Mouse (Mus musculus) heart, embryonic 14.5 days (tissue): ENCODE measurements at regions not wholly inside any gene's neighbourhood (a gene's known extent, or its start where the extent isn't known, plus 50 kb on each side); places are given as distances from the start of the nearest gene placed in this dataset.

Experiments used
- ATAC-seq: fragments of 200-750 bp; cut with Nextera tagmentation; 2 replicates; pipeline ENCODE4 v1.8.0; 2017; ENCODE audit warnings: low read depth, moderate TSS enrichment; ENCODE audit not compliant: insufficient number of reproducible peaks, insufficient read depth, low FRiP score
- H3K27ac ChIP-seq, 2 experiments: fragments of 200-500 bp in 1 of 2; fragments of 300-500 bp in 1 of 2; sonication (generic) in 1 of 2; replicated peaks in 1 of 2; 2 replicates each; pipeline ENCODE4 v1.5.1; 2012 to 2014; ENCODE audit warnings: low read depth in 2 of 2, low read length in 2 of 2, control low read depth in 1 of 2, mild to moderate bottlenecking in 1 of 2, mixed read lengths in 1 of 2; ENCODE audit not compliant: control insufficient read depth in 1 of 2, insufficient read depth in 1 of 2
- H3K27me3 ChIP-seq: fragments of 300-500 bp; sonication (generic); 2 replicates; pipeline ENCODE4 v1.6.1; 2014; ENCODE audit warnings: mild to moderate bottlenecking, low read length, control low read depth; ENCODE audit not compliant: control insufficient read depth, insufficient read depth
- H3K36me3 ChIP-seq: fragments of 300-500 bp; sonication (generic); 2 replicates; pipeline ENCODE4 v1.6.1; 2014; ENCODE audit warnings: mild to moderate bottlenecking, control low read depth, low read length, mixed read lengths; ENCODE audit not compliant: control insufficient read depth, insufficient read depth
- H3K4me1 ChIP-seq, 2 experiments: fragments of 200-500 bp in 1 of 2; fragments of 300-500 bp in 1 of 2; sonication (generic) in 1 of 2; 2 replicates each; pipeline ENCODE4 v1.6.1; 2012 to 2014; ENCODE audit warnings: low read length in 2 of 2, control low read depth in 1 of 2, mixed read lengths in 1 of 2; ENCODE audit not compliant: control insufficient read depth in 2 of 2, insufficient read depth in 2 of 2
- H3K4me2 ChIP-seq: fragments of 300-500 bp; sonication (generic); 2 replicates; pipeline ENCODE4 v1.6.1; 2014; ENCODE audit warnings: mild to moderate bottlenecking, low read length
- H3K4me3 ChIP-seq, 2 experiments: fragments of 200-500 bp in 1 of 2; fragments of 300-500 bp in 1 of 2; sonication (generic) in 1 of 2; 2 replicates each; pipeline ENCODE4 v1.5.1; 2012 to 2014; ENCODE audit warnings: low read length in 2 of 2, mild to moderate bottlenecking in 2 of 2, control low read depth in 1 of 2, low read depth in 1 of 2, moderate library complexity in 1 of 2; ENCODE audit not compliant: control insufficient read depth in 1 of 2, insufficient read depth in 1 of 2
- H3K9ac ChIP-seq: fragments of 300-500 bp; sonication (generic); 2 replicates; pipeline ENCODE4 v1.6.1; 2014; ENCODE audit warnings: mild to moderate bottlenecking, low read length
- H3K9me3 ChIP-seq: fragments of 300-500 bp; sonication (generic); 2 replicates; pipeline ENCODE4 v1.6.1; 2016; ENCODE audit warnings: low read length, control low read depth; ENCODE audit not compliant: control insufficient read depth
- WGBS: fragments of 180-500 bp; shearing (Covaris S2); extraction: QIAGEN DNeasy Blood & Tissue Kit; methylation state at CpG from one replicate; pipeline ENCODE4 v1.1.7; 2014; 5-methylcytosine and 5-hydroxymethylcytosine counted together

GRCm38 (mm10) chr13:29023486-29023885, 70.0 kb upstream of the Sox4 start:
- H3K9ac ChIP-seq, result no peak overlapping the region
- no peak overlapping the region for H3K4me2 ChIP-seq
- no peaks in the 10 kb centered on the region for H3K9me3 ChIP-seq
- H3K27me3 ChIP-seq, result no peaks in the 10 kb centered on the region
- no peak overlapping the region for H3K4me3 ChIP-seq
- H3K4me1 ChIP-seq, result 0 out of 4 replicates have a peak, but pooled peaks cover 0 to 4% of the 10 kb centered on the region in 2 experiments
- no peak for ATAC-seq
- WGBS, result 89% methylated on average over 1 of the region's 1 CpGs
- H3K36me3 ChIP-seq, result no peaks in the 10 kb centered on the region
- H3K27ac ChIP-seq, result no peak overlapping the region

GRCm38 (mm10) chr13:29019839-29020238, 66.3 kb upstream of the Sox4 start:
- Histone ChIP-seq H3K9ac (no peak overlapping the region), H3K9me3 (no peaks in the 10 kb centered on the region), H3K4me1 (0 out of 4 replicates have a peak, but pooled peaks cover 0 to 4% of the 10 kb centered on the region in 2 experiments), H3K27me3 (no peaks in the 10 kb centered on the region), H3K4me2 (no peak overlapping the region), H3K4me3 (no peak overlapping the region), H3K36me3 (no peaks in the 10 kb centered on the region), H3K27ac (no peak overlapping the region)
- no peak for ATAC-seq
- 93% methylated on average over 3 of the region's 3 CpGs for WGBS

GRCm38 (mm10) chr13:29016145-29016651, 62.7 kb upstream of the Sox4 start:
- H3K4me1 ChIP-seq, result peaks cover 4 to 11% of the 10 kb centered on the region in 2 experiments; a peak in 2 of 4 replicates
- ATAC-seq, result no peak
- no peaks in the 10 kb centered on the region for H3K27me3 ChIP-seq
- H3K4me3 ChIP-seq, result no peak overlapping the region
- no peaks in the 10 kb centered on the region for H3K36me3 ChIP-seq
- no peak overlapping the region for H3K9ac ChIP-seq
- 87% methylated on average over 25 of the region's 25 CpGs for WGBS
- no peaks in the 10 kb centered on the region for H3K9me3 ChIP-seq
- H3K27ac ChIP-seq, result no peak overlapping the region
- H3K4me2 ChIP-seq, result no peak overlapping the region

- H3K4me1 ChIP-seq, result peaks cover 4 to 11% of the 10 kb centered on the region in 2 experiments; a peak in 2 of 4 replicates
- no peak overlapping the region for H3K4me2 ChIP-seq
- H3K36me3 ChIP-seq, result no peaks in the 10 kb centered on the region
- WGBS, result 69% methylated on average over 9 of the region's 9 CpGs
- H3K27ac ChIP-seq, result no peak overlapping the region
- no peak overlapping the region for H3K4me3 ChIP-seq
- H3K27me3 ChIP-seq, result no peaks in the 10 kb centered on the region
- no peak overlapping the region for H3K9ac ChIP-seq
- no peaks in the 10 kb centered on the region for H3K9me3 ChIP-seq
- ATAC-seq, result no peak
Observed at GRCm38 (mm10) chr13:29015605-29015994, 62.1 kb upstream of the Sox4 start.

GRCm38 (mm10) chr13:29014827-29015604, 61.5 kb upstream of the Sox4 start:
- H3K4me3 ChIP-seq, result no peak overlapping the region
- H3K4me1 ChIP-seq, result peaks cover 4 to 11% of the 10 kb centered on the region in 2 experiments; a peak in 2 of 4 replicates
- no peak for ATAC-seq
- H3K27ac ChIP-seq, result no peak overlapping the region
- H3K27me3 ChIP-seq, result no peaks in the 10 kb centered on the region
- H3K36me3 ChIP-seq, result no peaks in the 10 kb centered on the region
- 75% methylated on average over 13 of the region's 13 CpGs for WGBS
- H3K9ac ChIP-seq, result no peak overlapping the region
- no peaks in the 10 kb centered on the region for H3K9me3 ChIP-seq
- H3K4me2 ChIP-seq, result no peak overlapping the region

GRCm38 (mm10) chr13:29014066-29014826, 60.7 kb upstream of the Sox4 start:
- no peak for ATAC-seq
- H3K4me2 ChIP-seq, result no peak overlapping the region

GRCm38 (mm10) chr13:29006467-29006866, 53.0 kb upstream of the Sox4 start:
- no peak for ATAC-seq
- H3K4me3 ChIP-seq, result no peak overlapping the region

More at GRCm38 (mm10) chr13:29014066-29014826, 60.7 kb upstream of the Sox4 start:
- 71% methylated on average over 15 of the region's 15 CpGs for WGBS
- Histone ChIP-seq H3K4me3 (no peak overlapping the region), H3K4me1 (peaks cover 4 to 9% of the 10 kb centered on the region in 2 experiments; a peak in 2 of 4 replicates), H3K27me3 (no peaks in the 10 kb centered on the region), H3K9me3 (no peaks in the 10 kb centered on the region), H3K9ac (no peak overlapping the region; the same call in 1 of the 2 replicates), H3K36me3 (no peaks in the 10 kb centered on the region), H3K27ac (no peak overlapping the region)

More at GRCm38 (mm10) chr13:29006467-29006866, 53.0 kb upstream of the Sox4 start:
- Histone ChIP-seq H3K4me1 (peaks cover 0 to 4% of the 10 kb centered on the region in 2 experiments; a peak in 2 of 4 replicates), H3K36me3 (no peaks in the 10 kb centered on the region), H3K9me3 (no peaks in the 10 kb centered on the region), H3K27ac (no peak overlapping the region), H3K9ac (no peak overlapping the region), H3K4me2 (no peak overlapping the region), H3K27me3 (no peaks in the 10 kb centered on the region)
